16 mouse cellular contexts compared by ENCODE assay signal in the genomic region with DNA sequence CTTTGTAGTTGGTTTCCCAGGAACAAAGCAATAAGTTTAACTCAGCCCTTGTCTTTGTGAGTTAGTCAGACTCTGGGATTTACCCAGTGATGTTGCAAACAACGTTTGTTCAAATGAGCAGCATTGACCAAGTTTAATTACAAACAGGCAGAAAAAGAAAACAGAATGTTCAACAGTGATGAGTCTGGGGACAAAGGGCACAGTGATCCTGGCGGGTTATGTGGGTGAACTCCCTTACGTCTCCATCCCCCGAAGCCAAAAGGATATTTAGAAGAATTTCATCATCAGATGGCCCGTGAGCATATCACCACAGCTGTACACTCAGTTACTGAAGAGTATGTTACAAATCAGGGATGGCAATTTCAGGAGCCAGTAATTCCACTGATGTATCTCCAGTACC.
"Had no signal": no experiment of that assay in that cellular context is flagged by ENCODE, and none has a peak within 500 bp of the region (broad histone marks: within the 10 kb centered on the region; RNA-seq: fewer than 3 reads in every experiment).

No protein-coding gene starts in this region.

- DNase-seq: kidney, postnatal 10 days; layer of hippocampus, adult 9-11 months; liver; lung, embryonic 14.5 days; retina, postnatal 1 day; right cerebral cortex, postnatal 25 days; thymus, adult 18-20 months; thymus, postnatal 36 days had no signal

- H3K4me1 ChIP-seq: limb, embryonic 10.5 days; limb, embryonic 13.5 days; liver, embryonic 15.5 days; midbrain, embryonic 12.5 days; midbrain, embryonic 15.5 days; neural tube, embryonic 12.5 days; neural tube, embryonic 15.5 days had no signal

- H3K4me3 ChIP-seq: layer of hippocampus, adult 2 months; limb, embryonic 10.5 days; limb, embryonic 13.5 days; liver, embryonic 15.5 days; midbrain, embryonic 12.5 days; midbrain, embryonic 15.5 days; neural tube, embryonic 12.5 days; neural tube, embryonic 15.5 days had no signal
